Mouse (Mus musculus) bone marrow macrophage, adult 2 months (primary cell): ENCODE data around the gene Gid4.

Source experiments
- CTCF ChIP-seq: IDR thresholded peaks from 2 replicates; pipeline ENCODE4 v1.5.1; 2012; ENCODE audit warnings: low read depth, mild to moderate bottlenecking, low read length, moderate library complexity
- POLR2A ChIP-seq: IDR thresholded peaks from 2 replicates; pipeline ENCODE4 v1.6.1; 2012; ENCODE audit warnings: mild to moderate bottlenecking, low read depth, low read length, borderline replicate concordance

DNA sequence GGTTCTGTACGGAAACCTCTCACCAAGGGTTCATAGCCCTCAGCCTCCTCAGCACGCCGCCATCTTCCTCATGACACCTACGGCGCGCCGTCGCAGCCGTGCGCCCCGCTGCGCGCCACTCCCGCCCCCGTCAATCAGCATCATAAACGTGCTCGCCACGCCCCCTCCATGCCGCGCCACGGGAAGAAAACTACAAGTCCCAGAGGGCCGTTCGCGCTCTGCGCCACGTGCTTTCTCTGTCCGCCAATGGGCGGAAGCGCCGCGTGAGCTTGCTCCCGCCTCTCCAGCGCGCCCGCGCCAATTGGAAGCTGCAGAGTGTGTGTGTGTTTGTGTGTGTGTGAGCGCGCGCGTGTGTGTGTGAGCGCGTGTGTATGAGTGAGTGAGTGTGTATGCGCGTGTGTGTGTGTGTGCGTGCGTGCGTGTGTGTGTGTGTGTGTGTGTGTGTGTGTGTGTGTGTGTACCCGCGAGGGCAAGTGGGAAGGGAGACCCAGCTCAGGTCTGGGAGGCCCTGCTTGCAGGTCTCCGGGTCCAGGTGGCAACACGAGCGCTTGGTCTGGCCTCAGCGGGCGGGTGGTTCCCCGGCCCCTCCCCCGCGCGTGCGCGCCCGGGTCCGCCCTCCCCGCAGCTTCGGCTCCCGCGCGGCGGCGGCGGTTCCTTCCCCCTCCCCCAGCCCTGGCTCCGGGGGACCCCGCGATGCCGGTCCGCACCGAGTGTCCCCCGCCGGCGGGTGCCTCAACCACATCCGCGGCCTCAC is at the start of gene Gid4:
- no peak for TF ChIP-seq CTCF
- no peak for TF ChIP-seq POLR2A
